Mouse (Mus musculus) inflammation-experienced regulatory T-cells, adult 16 weeks (primary cell): ENCODE results near the gene Olfr1436. TPM values are rescaled to one million over a fixed set of nuclear protein-coding genes. Genes with fewer than 3 reads are reported as not detected.

Experiments used
- polyA plus RNA-seq: library from polyadenylated mRNA; unstranded; fragments of 100-300 nt; shearing (Covaris generic); gene quantifications from one replicate; pipeline ENCODE4 v1.2.1, GENCODE M21; 2017

Gene Olfr1436
- not detected for polyA plus RNA-seq

GRCm38 (mm10) chr19:12299030-12299429, at the start of gene Olfr1436:
Gene Olfr1436, minus strand, starts transcription at chr19:12299130.

GRCm38 (mm10) chr19:12335810-12336209, 36.9 kb upstream of the Olfr1436 start, which contains the start of gene Olfr1438-ps1:
Gene Olfr1438-ps1, minus strand, starts transcription at chr19:12335910.

DNA sequence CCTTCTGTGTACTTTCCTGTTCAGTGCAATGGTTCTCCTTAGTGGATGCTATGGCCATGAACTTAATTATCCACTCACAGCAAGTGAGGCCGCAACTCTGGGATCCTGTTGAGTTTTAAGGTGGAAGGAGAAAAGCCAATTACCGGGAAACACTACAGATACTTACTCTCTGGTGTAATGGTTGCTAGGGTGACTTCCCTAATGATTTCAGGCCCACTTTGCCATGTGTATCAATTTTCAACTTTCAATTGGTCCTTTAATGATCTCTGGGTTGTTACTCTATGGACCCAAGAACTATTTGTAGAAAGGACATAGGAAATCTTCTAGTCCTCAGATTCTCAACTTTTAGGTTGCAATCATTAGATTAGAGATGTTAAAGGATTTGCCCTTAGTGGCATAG, 26.1 kb upstream of the Olfr1436 start, which contains the start of gene Olfr1437:
TSS of gene Olfr1437 (minus strand) at position 101 of the 400 bp plus-strand sequence.

GRCm38 (mm10) chr19:12279554-12279953, 19.4 kb downstream of the Olfr1436 start, which contains the start of gene Olfr1434:
Gene Olfr1434, plus strand, starts transcription at chr19:12279854.

GRCm38 (mm10) chr19:12260732-12261131, 38.2 kb downstream of the Olfr1436 start, which contains the start of gene Olfr235:
Gene Olfr235, plus strand, starts transcription at chr19:12261032.

Other genes starting within 250 kb of the Olfr1436 start
- gene Olfr1424, start 236.4 kb downstream of the Olfr1436 start, polyA plus RNA-seq: not detected
- not detected for gene Olfr1425, start 221.4 kb downstream of the Olfr1436 start, polyA plus RNA-seq
- not detected for gene Olfr1426, start 207.1 kb downstream of the Olfr1436 start, polyA plus RNA-seq
- gene Olfr1427, start 195.8 kb downstream of the Olfr1436 start, polyA plus RNA-seq: not detected
- gene Olfr1428, start 183.2 kb downstream of the Olfr1436 start, polyA plus RNA-seq: not detected
- not detected for gene Olfr76, start 175.9 kb downstream of the Olfr1436 start, polyA plus RNA-seq
- 0.10 TPM for gene Olfr1555-ps1, start 129.0 kb downstream of the Olfr1436 start, polyA plus RNA-seq
- gene Olfr1431, start 98.5 kb downstream of the Olfr1436 start, polyA plus RNA-seq: not detected
- not detected for gene Olfr1432, start 66.5 kb downstream of the Olfr1436 start, polyA plus RNA-seq
- not detected for gene Olfr262, start 57.5 kb downstream of the Olfr1436 start, polyA plus RNA-seq
- gene Olfr235, start 38.1 kb downstream of the Olfr1436 start, polyA plus RNA-seq: not detected
- gene Olfr1434, start 19.3 kb downstream of the Olfr1436 start, polyA plus RNA-seq: not detected
- gene Olfr1437, start 26.0 kb upstream of the Olfr1436 start, polyA plus RNA-seq: not detected
- gene Olfr1438-ps1, start 36.8 kb upstream of the Olfr1436 start, polyA plus RNA-seq: not detected
- gene Olfr1440, start 88.1 kb upstream of the Olfr1436 start, polyA plus RNA-seq: not detected
- gene Olfr1441, start 118.3 kb upstream of the Olfr1436 start, polyA plus RNA-seq: not detected
- gene Pfpl, start 128.8 kb upstream of the Olfr1436 start, polyA plus RNA-seq: not detected
- 0.96 TPM for gene Mpeg1, start 161.6 kb upstream of the Olfr1436 start, polyA plus RNA-seq
- gene Dtx4, start 202.3 kb upstream of the Olfr1436 start, polyA plus RNA-seq: 9.6 TPM
- gene Fam111a, start 246.6 kb upstream of the Olfr1436 start, polyA plus RNA-seq: 57.0 TPM